Mouse (Mus musculus) neural tube, embryonic 14.5 days (tissue): ENCODE measurements at regions not wholly inside any gene's neighbourhood (a gene's known extent, or its start where the extent isn't known, plus 50 kb on each side); places are given as distances from the start of the nearest gene placed in this dataset.
A peak's percentile ranks its signal among the peaks of the same experiment; 100 is the strongest.

Source experiments
- ATAC-seq: fragments of 200-750 bp; cut with Nextera tagmentation; 2 replicates; pipeline ENCODE4 v1.8.0; 2017; ENCODE audit warnings: low read depth, mild to moderate bottlenecking, moderate TSS enrichment, moderate library complexity
- H3K27ac ChIP-seq: fragments of 300-500 bp; sonication (generic); 2 replicates; pipeline ENCODE4 v1.5.1; 2014; ENCODE audit warnings: low read depth, mild to moderate bottlenecking, control low read depth, low read length, moderate library complexity, mixed read lengths
- H3K27me3 ChIP-seq: fragments of 300-500 bp; sonication (generic); 2 replicates; pipeline ENCODE4 v1.6.1; 2014; ENCODE audit warnings: low read length; ENCODE audit not compliant: control insufficient read depth, insufficient read depth
- H3K36me3 ChIP-seq: fragments of 300-500 bp; sonication (generic); 2 replicates; pipeline ENCODE4 v1.6.1; 2014; ENCODE audit warnings: low read length, mixed read lengths; ENCODE audit not compliant: control insufficient read depth, insufficient read depth
- H3K4me1 ChIP-seq: fragments of 300-500 bp; sonication (generic); 2 replicates; pipeline ENCODE4 v1.6.1; 2014; ENCODE audit warnings: low read length; ENCODE audit not compliant: control insufficient read depth, insufficient read depth
- H3K4me2 ChIP-seq: fragments of 300-500 bp; sonication (generic); 2 replicates; pipeline ENCODE4 v1.6.1; 2014; ENCODE audit warnings: mild to moderate bottlenecking, low read depth, low read length, control low read depth
- H3K4me3 ChIP-seq: fragments of 300-500 bp; sonication (generic); 2 replicates; pipeline ENCODE4 v1.5.1; 2014; ENCODE audit warnings: low read depth, low read length, control low read depth, mixed read lengths
- H3K9ac ChIP-seq: fragments of 300-500 bp; sonication (generic); replicated peaks from 2 replicates; pipeline ENCODE4 v1.6.1; 2014; ENCODE audit warnings: low read depth, mild to moderate bottlenecking, control low read depth, low read length, mixed read lengths
- H3K9me3 ChIP-seq: fragments of 300-500 bp; sonication (generic); 2 replicates; pipeline ENCODE4 v1.6.1; 2016; ENCODE audit warnings: low read length; ENCODE audit not compliant: control insufficient read depth
- WGBS: fragments of 180-500 bp; shearing (Covaris S2); extraction: QIAGEN DNeasy Blood & Tissue Kit; methylation state at CpG from one replicate; pipeline ENCODE4 v1.1.7; 2014; 5-methylcytosine and 5-hydroxymethylcytosine counted together

- ATAC-seq = no peak
- Histone ChIP-seq H3K9ac (no peak overlapping the region), H3K4me3 (no peak overlapping the region), H3K4me1 (no peaks in the 10 kb centered on the region), H3K27ac (no peak overlapping the region), H3K36me3 (no peaks in the 10 kb centered on the region), H3K4me2 (no peak overlapping the region), H3K9me3 (no peaks in the 10 kb centered on the region), H3K27me3 (no peaks in the 10 kb centered on the region)
- WGBS = 87% methylated on average over 4 of the region's 4 CpGs
Observed at GRCm38 (mm10) chr8:78034687-78035086, 178.4 kb upstream of the Ttc29 start.

- no peaks in the 10 kb centered on the region for H3K4me1 ChIP-seq
- H3K27ac ChIP-seq = no peak overlapping the region
- ATAC-seq = no peak
- H3K36me3 ChIP-seq = no peaks in the 10 kb centered on the region
- H3K9ac ChIP-seq = no peak overlapping the region
- WGBS = 59% methylated on average over 1 of the region's 1 CpGs
- no peak overlapping the region for H3K4me2 ChIP-seq
- H3K27me3 ChIP-seq = no peaks in the 10 kb centered on the region
- no peak overlapping the region for H3K4me3 ChIP-seq
- H3K9me3 ChIP-seq = no peaks in the 10 kb centered on the region
Observed at GRCm38 (mm10) chr8:78037218-78037617, 175.9 kb upstream of the Ttc29 start.

- H3K36me3 ChIP-seq = no peaks in the 10 kb centered on the region
- ATAC-seq = no peak
- H3K4me3 ChIP-seq = no peak overlapping the region
- H3K9ac ChIP-seq = no peak overlapping the region
- WGBS = 90% methylated on average over 3 of the region's 3 CpGs
- H3K27me3 ChIP-seq = no peaks in the 10 kb centered on the region
- no peak overlapping the region for H3K27ac ChIP-seq
- H3K9me3 ChIP-seq = no peaks in the 10 kb centered on the region
- H3K4me2 ChIP-seq = no peak overlapping the region
- no peaks in the 10 kb centered on the region for H3K4me1 ChIP-seq
Observed at GRCm38 (mm10) chr8:78046691-78047090, 166.4 kb upstream of the Ttc29 start.

- no peak overlapping the region for H3K27ac ChIP-seq
- no peak for ATAC-seq
- no peaks in the 10 kb centered on the region for H3K36me3 ChIP-seq
- no peaks in the 10 kb centered on the region for H3K4me1 ChIP-seq
- no peaks in the 10 kb centered on the region for H3K9me3 ChIP-seq
- H3K27me3 ChIP-seq = no peaks in the 10 kb centered on the region
- H3K9ac ChIP-seq = no peak overlapping the region
- H3K4me2 ChIP-seq = no peak overlapping the region
- no peak overlapping the region for H3K4me3 ChIP-seq
- WGBS = 72% methylated on average over 3 of the region's 3 CpGs
Observed at GRCm38 (mm10) chr8:78050768-78051167, 162.3 kb upstream of the Ttc29 start.

- ATAC-seq = peak; percentile 17; the same call in 1 of the 2 replicates
- H3K27ac ChIP-seq = no peak overlapping the region
- no peak overlapping the region for H3K4me3 ChIP-seq
- no peaks in the 10 kb centered on the region for H3K27me3 ChIP-seq
- H3K9me3 ChIP-seq = no peaks in the 10 kb centered on the region
- 23% methylated on average over 5 of the region's 5 CpGs for WGBS
- no peaks in the 10 kb centered on the region for H3K36me3 ChIP-seq
- H3K9ac ChIP-seq = no peak overlapping the region
- H3K4me1 ChIP-seq = no peaks in the 10 kb centered on the region
- no peak overlapping the region for H3K4me2 ChIP-seq
Observed at GRCm38 (mm10) chr8:78054435-78054834, 158.7 kb upstream of the Ttc29 start.

- no peak overlapping the region for H3K27ac ChIP-seq
- no peak overlapping the region for H3K4me2 ChIP-seq
- H3K36me3 ChIP-seq = no peaks in the 10 kb centered on the region
- H3K27me3 ChIP-seq = no peaks in the 10 kb centered on the region
- ATAC-seq = no peak; the same call in 1 of the 2 replicates
- no peaks in the 10 kb centered on the region for H3K9me3 ChIP-seq
- 10% methylated on average over 8 of the region's 8 CpGs for WGBS
- H3K9ac ChIP-seq = no peak overlapping the region
- H3K4me1 ChIP-seq = no peaks in the 10 kb centered on the region
- H3K4me3 ChIP-seq = no peak overlapping the region
Observed at GRCm38 (mm10) chr8:78054920-78055319, 158.2 kb upstream of the Ttc29 start.

GRCm38 (mm10) chr8:78055531-78055930 lies 157.6 kb upstream of the Ttc29 start:
- no peaks in the 10 kb centered on the region for H3K9me3 ChIP-seq
- H3K27ac ChIP-seq = no peak overlapping the region
- H3K4me1 ChIP-seq = no peaks in the 10 kb centered on the region
- H3K4me2 ChIP-seq = no peak overlapping the region
- H3K36me3 ChIP-seq = no peaks in the 10 kb centered on the region
- no peak overlapping the region for H3K4me3 ChIP-seq
- no peak for ATAC-seq
- WGBS = 56% methylated on average over 3 of the region's 3 CpGs
- H3K9ac ChIP-seq = no peak overlapping the region
- H3K27me3 ChIP-seq = no peaks in the 10 kb centered on the region

GRCm38 (mm10) chr8:78057357-78057756 lies 155.7 kb upstream of the Ttc29 start:
- no peak overlapping the region for H3K27ac ChIP-seq
- H3K4me2 ChIP-seq = no peak overlapping the region
- H3K27me3 ChIP-seq = no peaks in the 10 kb centered on the region
- ATAC-seq = no peak
- no peak overlapping the region for H3K9ac ChIP-seq
- no peaks in the 10 kb centered on the region for H3K36me3 ChIP-seq
- no peak overlapping the region for H3K4me3 ChIP-seq
- no peaks in the 10 kb centered on the region for H3K9me3 ChIP-seq
- WGBS = 85% methylated on average over 4 of the region's 4 CpGs
- no peaks in the 10 kb centered on the region for H3K4me1 ChIP-seq

- 55% methylated on average over 9 of the region's 9 CpGs for WGBS
- H3K27ac ChIP-seq = no peak overlapping the region
- H3K4me2 ChIP-seq = no peak overlapping the region
- no peaks in the 10 kb centered on the region for H3K9me3 ChIP-seq
- H3K9ac ChIP-seq = no peak overlapping the region
- peaks cover 4% of the 10 kb centered on the region; the same call in 1 of the 2 replicates for H3K4me1 ChIP-seq
- no peaks in the 10 kb centered on the region for H3K27me3 ChIP-seq
- H3K4me3 ChIP-seq = no peak overlapping the region
- peak; percentile 50; the same call in 1 of the 2 replicates for ATAC-seq
- no peaks in the 10 kb centered on the region for H3K36me3 ChIP-seq
Observed at GRCm38 (mm10) chr8:78061827-78062719, 151.0 kb upstream of the Ttc29 start.
